Mouse (Mus musculus): ENCODE data around the gene Simc1.

Simc1 gene

DNA sequence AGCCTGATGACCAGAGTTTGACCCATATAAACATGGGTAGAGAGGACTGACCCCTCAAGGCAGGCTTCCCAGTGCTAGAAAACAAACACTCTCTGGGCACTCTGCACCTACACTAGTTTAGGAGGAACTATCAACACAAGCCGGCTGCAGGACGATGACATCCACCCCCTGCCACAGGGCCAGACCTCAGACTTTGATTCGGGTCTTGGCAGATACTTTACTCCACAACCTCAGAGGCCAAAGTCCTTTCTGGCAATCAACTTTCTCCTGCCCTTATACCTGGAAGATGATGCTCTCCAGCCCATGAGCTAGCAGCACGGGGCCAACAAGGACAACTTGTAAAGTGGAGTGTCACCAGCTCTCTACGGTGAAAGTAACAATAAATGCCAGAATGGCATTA is 79.3 kb downstream of the Simc1 start:
- ATAC-seq (ENCODE audit: low TSS enrichment) = no peak

DNA sequence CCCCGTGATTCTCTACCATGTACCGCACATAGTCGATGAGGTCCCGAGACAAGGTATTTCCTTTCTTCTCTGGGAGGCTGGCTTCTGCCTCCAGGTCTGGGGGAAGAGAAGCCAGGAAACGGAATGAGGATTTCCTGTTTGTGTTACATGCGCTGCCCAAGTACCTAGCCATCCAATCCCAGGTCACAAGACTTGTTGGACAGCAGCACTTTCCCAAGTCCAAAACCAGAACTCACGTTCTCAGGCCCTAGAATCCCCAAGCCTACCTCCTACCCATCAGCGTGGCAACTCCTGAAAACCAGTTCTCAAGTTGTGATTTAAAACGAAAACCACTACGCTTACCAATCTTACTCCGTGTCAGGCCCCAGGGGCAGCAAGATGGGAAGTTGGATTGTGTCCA is 82.3 kb downstream of the Simc1 start:
- no peak for ATAC-seq (ENCODE audit: low TSS enrichment)

DNA sequence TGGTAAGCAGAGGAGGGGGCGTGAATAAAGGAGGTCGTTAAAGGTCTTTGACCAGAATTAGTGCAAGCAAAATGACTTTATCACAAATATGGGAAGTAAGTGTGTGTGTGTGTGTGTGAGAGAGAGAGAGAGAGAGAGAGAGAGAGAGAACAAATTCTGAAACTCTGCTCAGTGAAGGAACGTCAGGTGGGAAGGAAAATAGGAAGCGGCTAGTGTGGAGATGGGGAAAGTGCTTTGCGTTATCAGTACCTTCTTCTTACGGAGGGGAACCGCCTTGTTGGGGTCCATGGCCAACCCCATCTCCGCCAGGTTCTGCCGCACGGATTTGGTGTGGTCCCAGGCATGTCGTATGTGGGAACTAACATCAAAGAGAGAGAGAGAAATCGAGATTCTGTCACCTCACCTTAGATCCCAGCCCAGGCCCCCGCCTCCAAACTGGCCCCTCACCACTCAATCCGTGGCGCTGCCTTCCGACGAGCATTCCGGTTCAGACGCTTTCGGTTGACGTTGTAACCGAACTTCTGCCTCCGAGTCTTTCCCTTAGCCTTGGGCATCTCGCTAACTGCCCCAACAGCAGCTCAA is 85.9 kb downstream of the Simc1 start:
- no peak; the same call in 1 of the 2 replicates for ATAC-seq (ENCODE audit: low TSS enrichment)

DNA sequence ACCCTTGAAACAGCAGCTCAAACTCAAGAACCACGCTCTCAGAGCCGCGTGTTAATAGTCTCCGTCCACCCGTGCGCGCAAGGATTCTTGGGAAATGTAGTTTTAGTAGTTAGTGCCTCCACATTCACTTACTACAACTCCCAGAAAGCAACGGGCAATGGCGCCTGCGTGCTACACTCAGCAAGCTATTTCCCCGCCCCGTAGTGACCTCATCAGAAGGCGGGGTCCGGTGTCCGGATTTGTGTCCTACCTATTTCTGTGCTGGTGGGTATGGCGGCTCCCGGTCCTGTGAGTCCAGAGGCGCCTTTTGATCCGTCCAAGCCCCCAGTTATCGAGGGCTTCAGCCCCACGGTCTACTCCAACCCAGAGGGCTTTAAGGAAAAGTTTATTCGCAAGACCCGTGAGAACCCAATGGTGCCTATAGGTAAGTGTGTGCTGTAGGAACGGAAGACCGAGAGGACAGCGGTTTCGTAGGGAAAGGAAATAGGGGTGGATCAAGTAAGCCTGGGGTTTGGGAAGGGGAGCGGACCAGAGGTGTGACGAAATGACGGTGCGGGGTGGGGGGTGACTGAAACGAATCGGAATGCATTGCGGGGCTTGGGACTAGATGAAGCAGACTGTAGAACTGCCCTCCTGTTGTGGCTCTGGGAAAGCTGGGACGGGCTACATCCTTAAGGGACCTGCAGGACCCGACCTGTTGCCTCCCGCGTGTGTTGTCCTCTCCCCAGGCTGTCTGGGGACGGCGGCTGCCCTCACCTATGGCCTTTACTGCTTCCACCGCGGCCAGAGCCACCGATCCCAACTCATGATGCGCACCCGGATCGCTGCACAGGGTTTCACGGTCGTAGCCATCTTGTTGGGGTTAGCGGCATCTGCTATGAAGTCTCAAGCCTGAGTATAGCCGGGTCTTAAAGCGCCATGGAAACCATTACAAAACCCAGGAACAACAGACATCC is 86.7 kb downstream of the Simc1 start, which contains the start of the genes Nop16 and Higd2a:
Nop16 (minus strand) TSS at position 95 of the 956 bp plus-strand sequence.
Higd2a (plus strand) TSS at position 212 of the 956 bp plus-strand sequence.
- peak; percentile 94 for ATAC-seq (ENCODE audit: low TSS enrichment)

DNA sequence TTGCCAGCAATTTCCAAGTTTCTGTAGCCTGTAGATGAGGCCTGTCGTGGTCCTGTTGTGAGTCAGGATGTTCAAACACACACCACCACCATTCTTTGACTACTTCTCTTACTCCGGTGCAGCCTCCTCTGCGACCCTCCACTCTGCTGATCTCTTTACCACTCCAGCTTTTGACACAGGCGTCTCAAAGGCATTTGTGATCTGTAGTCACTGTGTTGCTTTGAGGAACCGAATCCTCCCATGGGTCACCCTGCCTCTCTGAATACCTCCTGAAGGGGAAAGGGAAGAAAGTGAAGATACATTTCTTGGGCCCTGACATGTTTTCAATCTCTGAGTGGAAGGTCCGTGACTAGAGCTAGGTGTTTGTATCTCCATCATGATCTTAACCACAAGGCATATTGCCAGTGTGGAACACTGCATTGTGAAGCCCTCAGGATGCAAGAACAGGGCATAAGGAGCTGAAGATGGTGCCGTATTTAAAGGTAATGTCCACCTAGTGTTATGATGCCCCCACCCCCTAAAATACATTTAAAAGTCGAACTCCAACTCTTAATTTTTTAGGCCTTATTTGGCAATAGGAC is 88.3 kb downstream of the Simc1 start:
- ATAC-seq (ENCODE audit: low TSS enrichment) = no peak

DNA sequence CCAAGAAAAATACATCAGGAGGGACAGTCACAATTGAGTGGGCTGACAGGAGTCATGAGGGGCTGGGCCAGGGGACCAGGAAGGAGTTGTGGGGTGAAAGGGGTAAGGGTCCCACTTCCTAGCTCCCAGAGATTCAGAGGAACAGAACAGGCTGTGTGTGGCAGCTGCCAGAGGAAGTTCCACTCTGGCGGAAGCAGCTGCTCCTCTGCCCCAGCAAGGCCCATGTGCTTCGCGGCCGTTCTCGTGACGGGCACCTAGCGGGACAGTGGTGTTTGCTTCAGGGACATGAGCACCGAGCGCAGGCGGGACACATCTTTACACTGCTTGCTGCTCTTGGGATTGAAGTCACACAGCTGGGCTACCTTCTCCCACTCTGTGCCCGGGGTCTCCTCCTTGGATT is 90.0 kb downstream of the Simc1 start:
- ATAC-seq (ENCODE audit: low TSS enrichment) = no peak

DNA sequence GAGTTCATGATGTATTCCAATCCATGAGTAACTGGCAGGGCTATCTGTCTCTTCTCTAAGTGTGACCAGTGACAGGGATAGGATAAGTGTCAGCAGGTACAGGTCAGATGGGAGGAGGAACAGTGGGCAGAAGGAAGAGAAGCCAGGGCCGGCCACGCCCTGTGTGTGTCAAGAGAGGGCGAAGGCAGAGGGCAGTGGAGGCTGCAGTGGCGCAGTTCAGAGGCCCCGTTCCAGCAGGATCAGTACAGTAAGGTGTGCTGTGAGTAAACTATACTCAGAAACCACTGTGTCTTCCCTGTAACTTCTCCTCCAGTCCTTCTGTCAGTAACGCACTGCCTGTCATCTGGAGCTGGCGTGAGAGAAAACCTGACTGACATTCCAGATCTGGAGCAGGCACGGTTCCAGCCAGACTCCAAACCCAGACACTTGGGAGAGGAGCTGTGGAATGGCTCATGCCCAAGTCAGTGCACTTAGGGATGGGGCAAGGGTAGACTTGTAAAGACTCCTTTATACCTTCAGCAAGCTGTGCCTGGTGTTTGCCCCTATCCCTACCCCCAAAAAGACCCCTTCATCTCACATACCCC is 92.6 kb downstream of the Simc1 start:
- no peak for ATAC-seq (ENCODE audit: low TSS enrichment)

DNA sequence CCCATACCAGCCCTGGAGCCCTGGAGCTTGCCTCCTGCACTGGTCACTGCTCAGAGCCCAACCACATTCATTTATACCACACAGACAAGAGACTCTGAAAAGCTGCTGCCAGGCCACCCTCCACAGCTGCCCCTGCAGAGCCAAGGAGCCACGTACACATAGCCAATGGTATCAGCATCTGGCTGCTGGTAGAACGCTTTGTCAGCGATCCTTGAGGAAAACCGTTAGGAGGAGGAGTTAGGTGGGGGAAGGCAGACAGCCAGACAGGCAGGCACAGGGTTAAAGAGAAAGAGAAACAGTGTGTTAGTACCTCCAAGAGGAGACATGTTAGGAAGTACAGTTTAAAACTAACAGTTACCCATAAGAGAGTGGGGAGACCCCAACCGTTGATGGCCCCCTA is 93.3 kb downstream of the Simc1 start:
- no peak for ATAC-seq (ENCODE audit: low TSS enrichment)

DNA sequence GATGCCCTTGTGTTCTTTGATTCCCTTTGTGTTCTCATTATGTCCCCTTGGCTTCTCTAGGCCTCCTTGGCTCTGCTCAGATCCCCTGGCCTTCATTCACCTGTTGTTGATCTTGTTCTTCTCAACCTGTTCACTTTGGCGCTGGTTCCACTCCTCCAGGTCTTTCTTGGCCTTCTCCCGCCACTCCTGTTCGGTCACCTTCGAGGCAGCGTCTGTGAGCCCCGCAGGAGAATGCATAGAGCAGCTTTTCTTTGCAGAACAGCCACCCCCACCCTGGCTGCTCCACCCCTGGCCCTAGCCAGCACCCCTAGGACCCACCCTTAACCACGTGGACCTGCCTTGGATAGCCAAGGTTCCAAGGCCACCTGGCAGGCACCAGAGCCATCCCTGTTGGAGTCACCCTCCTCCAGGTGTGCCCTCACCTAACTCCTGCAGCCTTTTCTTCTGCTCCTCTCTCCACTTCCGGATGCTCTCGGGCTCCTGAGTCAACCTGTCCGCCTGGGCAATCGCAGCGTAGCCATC is 95.1 kb downstream of the Simc1 start:
- no peak for ATAC-seq (ENCODE audit: low TSS enrichment)

Measured in frontal cortex, adult (tissue).